Mouse (Mus musculus) gastrocnemius, postnatal 14 days (tissue): ENCODE results near the gene Vps8. TPM values are rescaled to one million over a fixed set of nuclear protein-coding genes. Genes with fewer than 3 reads are reported as not detected.

Experiments
- DNase-seq: peaks from one replicate; pipeline ENCODE4 v3.0.0; 2021; ENCODE audit warnings: mixed read lengths
- intact Hi-C: fragments of 180-260 bp; cut with DNase I; formaldehyde crosslinking; loops from one replicate; pipeline ENCODE4 v1.15.1; 2025; ENCODE audit warnings: low total_unique reads
- total RNA-seq, 2 experiments: library from RNA; stranded (reverse); gene quantifications; 2 replicates each; pipeline ENCODE4 v1.2.3; 2021

Vps8 gene
- total RNA-seq, 2 experiments from 2014 or later, result 10.4 to 12.6 TPM

GRCm38 (mm10) chr16:21452569-21452968 is 29.7 kb downstream of the Vps8 start:
- intact Hi-C loops, result no loop called here

DNA sequence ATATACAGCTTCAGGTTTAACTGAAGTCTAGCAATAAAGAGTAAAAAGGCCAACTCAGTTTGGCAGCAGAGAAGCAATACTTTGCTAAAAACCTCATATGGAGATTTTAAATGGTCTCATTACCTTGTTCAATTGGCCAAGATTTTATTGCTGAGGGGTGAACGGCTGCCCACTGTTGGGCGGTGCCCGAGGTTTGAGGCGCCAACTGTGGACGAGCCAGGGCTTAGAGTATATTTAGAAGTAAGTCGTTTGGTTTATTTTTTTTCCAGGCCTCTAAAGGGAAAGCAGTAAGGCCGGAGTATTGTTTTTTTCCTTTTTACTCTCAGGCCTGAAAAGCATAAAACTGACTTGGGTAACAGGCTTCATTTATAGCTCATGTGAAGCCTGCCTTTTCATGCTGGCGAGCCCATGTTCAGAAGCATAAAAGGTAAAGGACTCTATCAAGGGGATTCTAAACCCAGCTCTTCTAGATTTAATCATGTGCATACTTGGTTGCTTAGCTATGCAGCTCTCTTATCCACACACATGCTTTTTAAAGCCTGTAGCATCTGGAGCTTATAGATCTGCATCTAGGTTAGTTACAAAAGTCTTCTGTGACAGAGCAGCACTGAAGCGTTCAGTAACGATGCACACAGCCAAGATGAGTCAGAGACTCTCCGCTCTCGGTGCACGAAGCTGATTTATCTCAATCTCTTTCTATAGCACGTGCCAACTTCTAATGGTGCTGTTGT is 34.9 kb downstream of the Vps8 start:
- intact Hi-C loops, result no loop called here
- no peak for DNase-seq

More at GRCm38 (mm10) chr16:21452569-21452968, 29.7 kb downstream of the Vps8 start:
- no peak for DNase-seq

GRCm38 (mm10) chr16:21465868-21466267 is 43.0 kb downstream of the Vps8 start:
- no peak for DNase-seq
- intact Hi-C loops, result no loop called here

GRCm38 (mm10) chr16:21470416-21470815 is 47.5 kb downstream of the Vps8 start:
- DNase-seq, result no peak
- intact Hi-C loops, result no loop called here

GRCm38 (mm10) chr16:21477074-21477473 is 54.2 kb downstream of the Vps8 start:
- no peak for DNase-seq

DNA sequence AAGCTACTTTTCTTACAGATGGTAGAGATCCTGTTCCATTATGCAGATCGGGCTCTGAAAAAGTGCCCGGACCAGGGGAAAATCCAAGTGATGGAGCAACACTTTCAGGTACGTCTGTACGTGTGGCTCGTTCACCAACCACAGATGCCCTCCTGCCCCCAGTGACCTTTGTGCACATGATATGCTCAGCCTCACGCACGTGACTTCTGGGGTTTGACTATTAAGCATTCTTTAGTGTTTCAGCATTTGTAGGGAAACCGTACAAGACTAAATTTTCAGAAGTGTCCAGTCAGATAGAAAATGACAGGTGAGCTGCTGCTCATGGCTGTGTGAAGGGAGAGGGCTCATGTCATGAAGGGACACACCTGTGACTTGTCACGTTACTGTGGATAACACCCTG is 55.5 kb downstream of the Vps8 start:
- intact Hi-C loops, result no loop called here
- no peak for DNase-seq

More at GRCm38 (mm10) chr16:21477074-21477473, 54.2 kb downstream of the Vps8 start:
- intact Hi-C loops, result no loop called here

GRCm38 (mm10) chr16:21483803-21484202 is 60.9 kb downstream of the Vps8 start:
- intact Hi-C loops, result no loop called here
- DNase-seq, result no peak

GRCm38 (mm10) chr16:21485716-21486115 is 62.8 kb downstream of the Vps8 start:
- DNase-seq, result no peak
- intact Hi-C loops, result loop anchor here (5.0 kb wide), 1 partner anchor 242 kb away; no protein-coding TSS in a partner anchor

GRCm38 (mm10) chr16:21488413-21488812 is 65.5 kb downstream of the Vps8 start:
- peak; percentile 33 for DNase-seq
- intact Hi-C loops, result loop anchor here (5.0 kb wide), 1 partner anchor 239 kb away; no protein-coding TSS in a partner anchor

DNA sequence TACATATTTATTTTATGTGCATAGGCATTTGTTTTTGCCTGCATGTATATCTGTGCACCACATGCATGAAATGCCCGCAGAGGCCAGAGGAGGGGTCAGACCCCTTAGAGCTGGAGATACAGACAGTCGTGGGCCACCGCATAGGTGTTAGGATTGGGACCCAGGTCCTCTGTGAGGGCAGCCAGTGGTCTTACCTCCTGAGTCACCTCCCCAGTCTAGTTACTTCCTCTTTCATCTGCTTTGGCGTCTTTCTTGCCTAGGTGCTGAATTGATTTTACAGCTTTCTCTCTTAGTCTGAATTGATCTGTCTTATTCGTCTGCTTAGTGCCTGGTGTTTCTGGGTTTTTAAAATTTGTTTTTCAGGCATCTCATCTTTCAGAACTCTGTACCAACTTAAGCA is 69.4 kb downstream of the Vps8 start:
- intact Hi-C loops, result no loop called here
- DNase-seq, result no peak

GRCm38 (mm10) chr16:21492894-21493293 is 70.0 kb downstream of the Vps8 start:
- intact Hi-C loops, result no loop called here

GRCm38 (mm10) chr16:21494681-21495080 is 71.8 kb downstream of the Vps8 start:
- no peak for DNase-seq
- intact Hi-C loops, result no loop called here

More at GRCm38 (mm10) chr16:21492894-21493293, 70.0 kb downstream of the Vps8 start:
- DNase-seq, result no peak

- intact Hi-C loops, result no loop called here
Observed at GRCm38 (mm10) chr16:21496799-21497198, 73.9 kb downstream of the Vps8 start.

GRCm38 (mm10) chr16:21497627-21498026 is 74.7 kb downstream of the Vps8 start:
- intact Hi-C loops, result no loop called here
- DNase-seq, result no peak

More at GRCm38 (mm10) chr16:21496799-21497198, 73.9 kb downstream of the Vps8 start:
- DNase-seq, result no peak

- intact Hi-C loops, result no loop called here
- no peak for DNase-seq
Observed at GRCm38 (mm10) chr16:21498984-21499383, 76.1 kb downstream of the Vps8 start.

DNA sequence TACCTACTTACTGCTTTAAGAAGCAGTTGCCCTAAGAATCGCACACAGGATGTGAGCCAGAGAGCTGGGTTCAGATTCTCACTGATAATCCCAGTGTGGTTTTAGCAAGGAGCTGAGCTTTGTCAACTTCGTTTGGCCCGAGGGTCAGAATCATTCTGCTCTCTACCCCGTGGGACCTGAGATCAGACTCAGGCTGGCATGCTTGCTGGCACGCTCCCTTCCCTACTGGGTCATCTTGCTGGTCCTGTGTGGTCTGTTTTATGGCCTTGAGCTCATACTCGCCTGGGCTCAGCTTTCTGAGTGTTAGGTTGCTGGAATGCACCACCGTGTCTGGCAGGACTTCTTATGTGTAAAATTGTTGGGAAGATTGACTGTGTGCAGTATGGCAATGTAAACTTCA is 76.7 kb downstream of the Vps8 start:
- intact Hi-C loops, result no loop called here
- DNase-seq, result no peak

DNA sequence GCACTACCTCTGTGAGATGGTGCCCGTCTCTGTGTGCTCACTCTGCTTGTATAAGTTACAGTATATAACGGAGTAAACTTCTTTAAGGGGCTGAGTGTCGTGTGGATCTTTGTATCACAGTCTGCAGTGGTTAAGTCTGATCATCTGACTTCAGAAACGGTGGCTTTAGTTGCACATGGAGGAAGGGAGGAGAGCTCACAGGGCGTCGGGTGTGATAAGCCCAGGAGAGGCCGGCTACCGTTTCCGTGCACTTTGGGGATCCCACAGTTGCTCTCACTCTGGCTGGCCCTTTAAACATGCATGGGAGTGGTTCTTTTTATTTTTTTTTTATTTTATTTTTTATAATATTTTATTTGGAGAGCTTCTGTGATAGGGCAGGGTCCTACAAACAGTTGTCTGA is 95.9 kb downstream of the Vps8 start:
- intact Hi-C loops, result no loop called here
- no peak for DNase-seq

GRCm38 (mm10) chr16:21519785-21520184 is 96.9 kb downstream of the Vps8 start:
- no peak for DNase-seq
- intact Hi-C loops, result no loop called here

DNA sequence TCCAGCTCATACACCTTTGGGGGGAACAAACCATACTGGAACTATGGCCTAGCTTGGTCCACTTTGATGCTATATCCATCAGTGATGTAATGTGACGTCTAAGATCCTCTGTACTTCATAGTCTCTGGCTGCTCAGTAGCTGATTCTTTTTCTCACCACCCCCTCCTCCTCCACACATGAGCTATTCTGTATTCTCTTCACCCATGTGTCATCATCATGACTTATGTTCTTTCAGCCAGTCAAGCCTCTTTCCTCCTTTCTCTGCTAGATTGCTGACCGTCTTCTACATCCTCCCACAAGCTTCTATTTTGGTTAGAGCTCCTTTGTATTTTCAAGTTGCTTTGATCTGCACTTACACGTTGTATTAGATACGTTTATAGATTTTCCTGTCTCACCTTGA is 100.8 kb downstream of the Vps8 start:
- no peak for DNase-seq
- intact Hi-C loops, result no loop called here

- intact Hi-C loops, result no loop called here
- DNase-seq, result no peak
Observed at GRCm38 (mm10) chr16:21525376-21525775, 102.5 kb downstream of the Vps8 start.

DNA sequence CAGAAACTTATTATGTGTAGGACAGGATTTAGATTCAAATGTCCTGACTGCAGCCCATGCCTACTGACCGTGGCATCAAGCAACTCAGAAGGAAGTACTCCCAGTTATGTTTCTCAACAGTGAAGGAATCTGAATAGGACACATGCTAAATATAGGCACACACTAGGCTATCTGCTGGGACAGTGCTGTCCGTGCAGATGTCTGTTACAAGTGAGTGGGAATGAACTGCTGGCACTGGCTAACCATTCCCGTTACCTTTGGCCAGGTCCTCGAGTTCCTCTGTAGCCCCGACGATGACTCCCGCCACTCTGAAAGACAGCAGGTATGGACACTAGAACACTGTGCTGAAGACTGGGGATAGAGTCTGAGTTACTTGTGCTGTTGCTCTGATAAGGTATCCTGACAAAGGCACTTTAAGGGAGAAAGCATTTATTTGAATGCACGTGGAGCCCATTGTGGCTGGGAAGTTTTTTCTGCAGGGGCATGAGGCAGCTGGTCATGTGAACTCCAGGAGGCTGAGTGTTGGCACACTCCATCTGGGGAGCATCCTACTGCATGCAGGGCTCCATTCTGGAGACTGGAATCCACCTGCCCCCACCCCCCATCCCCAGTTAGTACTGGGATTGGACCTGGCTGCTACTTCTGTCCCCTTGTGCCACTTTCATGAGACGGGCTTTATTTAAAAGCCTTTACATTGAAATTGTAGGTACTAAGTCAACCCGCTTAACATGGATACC is 104.5 kb downstream of the Vps8 start:
- intact Hi-C loops, result no loop called here
- DNase-seq, result no peak
